Mouse (Mus musculus): ENCODE measurements around the gene Crebzf. TPM values are rescaled to one million over a fixed set of nuclear protein-coding genes. Genes with fewer than 3 reads are reported as not detected.

The Crebzf gene
- total RNA-seq (2015) (74.9 and 89.1 TPM in 2 replicates), total RNA-seq (2017) (47.2 and 52.6 TPM in 2 replicates)

- ATAC-seq (ENCODE audit: poor library complexity, severe bottlenecking): peak; percentile 86
Measured at GRCm38 (mm10) chr7:90442518-90443080, at the start of gene Crebzf. Crebzf (plus strand) TSS chr7:90442729.

DNA sequence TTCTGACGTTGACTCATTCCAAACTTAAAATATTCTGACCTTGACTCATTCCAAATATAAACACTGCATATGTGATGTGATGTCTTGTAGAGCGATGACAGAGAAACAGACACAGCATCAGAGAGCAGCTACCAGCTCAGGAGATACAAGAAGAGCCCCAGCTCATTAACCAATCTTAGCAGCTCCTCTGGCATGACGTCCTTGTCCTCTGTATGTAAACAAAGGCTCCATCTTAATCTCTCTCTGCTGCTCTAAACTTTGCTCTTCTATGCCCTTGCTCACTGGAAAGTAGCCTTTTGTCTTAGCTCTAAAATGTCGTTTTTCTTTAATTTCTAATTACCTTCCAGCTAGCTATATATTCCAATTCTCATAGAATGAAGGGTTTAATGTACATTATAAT lies 47.5 kb upstream of the Crebzf start:
- no peak for ATAC-seq (ENCODE audit: poor library complexity, severe bottlenecking)

GRCm38 (mm10) chr7:90395928-90396327 lies 46.6 kb upstream of the Crebzf start:
- no peak for ATAC-seq (ENCODE audit: poor library complexity, severe bottlenecking)

DNA sequence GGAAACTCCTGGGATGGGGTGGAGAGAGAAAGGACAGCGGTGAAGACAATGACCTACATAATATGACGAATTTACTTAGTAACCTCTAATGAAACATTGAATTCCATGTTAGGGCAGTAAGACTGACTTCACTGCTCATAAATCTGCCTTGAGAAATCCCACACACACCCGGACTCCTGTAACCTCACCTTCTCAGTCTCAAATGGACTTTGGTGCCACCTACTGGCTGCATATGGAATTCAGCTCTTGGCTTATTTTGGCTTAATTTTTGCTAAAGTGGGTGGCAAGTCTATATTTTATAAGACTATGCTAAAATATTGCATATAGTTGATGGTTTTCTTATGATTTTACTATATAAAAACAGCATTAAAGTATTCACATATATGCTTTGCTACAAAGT lies 32.6 kb upstream of the Crebzf start:
- ATAC-seq (ENCODE audit: poor library complexity, severe bottlenecking): peak; percentile 79

GRCm38 (mm10) chr7:90426020-90427001 lies 16.2 kb upstream of the Crebzf start, which contains the start of gene Ccdc89:
Ccdc89 (plus strand) TSS chr7:90426577.
- ATAC-seq (ENCODE audit: poor library complexity, severe bottlenecking): peak; percentile 96

DNA sequence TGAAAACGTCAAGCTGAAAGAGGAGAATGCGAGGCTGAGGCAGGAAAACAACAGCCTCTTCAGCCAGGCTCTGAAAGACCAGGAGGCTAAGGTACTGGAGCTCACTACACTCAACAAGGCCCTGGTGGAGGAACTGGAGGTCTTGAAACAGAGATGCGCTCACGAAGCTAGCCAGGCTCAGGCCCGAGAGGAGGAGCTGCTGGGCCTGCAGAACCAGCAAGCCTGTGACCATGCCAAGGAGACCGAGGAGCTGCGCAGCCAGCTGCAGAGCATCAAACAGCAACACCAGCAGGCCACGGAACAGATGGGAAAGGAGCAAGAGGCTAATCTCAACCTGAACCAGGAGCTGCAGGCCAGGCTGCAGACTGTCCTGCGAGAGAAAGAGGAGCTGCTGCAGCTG lies 15.5 kb upstream of the Crebzf start:
- ATAC-seq (ENCODE audit: poor library complexity, severe bottlenecking): no peak

- no peak for ATAC-seq (ENCODE audit: poor library complexity, severe bottlenecking)
Measured at GRCm38 (mm10) chr7:90432221-90432620, 10.3 kb upstream of the Crebzf start.

- no peak for ATAC-seq (ENCODE audit: poor library complexity, severe bottlenecking)
Measured at GRCm38 (mm10) chr7:90440044-90440443, 2.5 kb upstream of the Crebzf start.

- peak; percentile 4; the same call in 1 of the 2 replicates for ATAC-seq (ENCODE audit: poor library complexity, severe bottlenecking)
Measured at GRCm38 (mm10) chr7:90442070-90442469, 459 bp upstream of the Crebzf start.

- ATAC-seq (ENCODE audit: poor library complexity, severe bottlenecking): peak; percentile 71
Measured at GRCm38 (mm10) chr7:90443101-90444091, 867 bp downstream of the Crebzf start.

- no peak for ATAC-seq (ENCODE audit: poor library complexity, severe bottlenecking)
Measured at GRCm38 (mm10) chr7:90444206-90444605, 1.7 kb downstream of the Crebzf start.

GRCm38 (mm10) chr7:90456149-90456844 lies 13.8 kb downstream of the Crebzf start:
- ATAC-seq (ENCODE audit: poor library complexity, severe bottlenecking): no peak

GRCm38 (mm10) chr7:90456845-90457468 lies 14.4 kb downstream of the Crebzf start, which contains the start of gene Tmem126a:
Tmem126a (minus strand) TSS chr7:90457229.
- ATAC-seq (ENCODE audit: poor library complexity, severe bottlenecking): peak; percentile 90

DNA sequence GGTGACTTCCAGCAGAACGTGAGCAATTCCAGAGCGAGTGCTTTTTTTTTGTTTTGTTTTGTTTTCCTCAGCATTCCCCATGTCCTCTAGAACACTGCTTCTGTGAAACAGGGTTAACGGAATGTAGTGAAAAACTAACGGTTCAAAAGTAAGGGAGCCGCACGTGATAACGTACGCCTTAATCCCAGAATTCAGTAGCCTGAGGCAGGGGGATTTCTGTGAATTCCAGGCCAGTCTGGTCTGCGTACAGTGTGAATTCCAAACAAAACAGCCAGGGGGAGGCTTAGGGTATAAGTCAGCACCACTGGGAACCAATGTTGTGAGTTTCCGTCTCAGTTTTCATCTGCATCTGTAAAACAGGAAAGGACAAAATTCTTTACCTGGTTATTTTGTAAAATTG lies 15.0 kb downstream of the Crebzf start:
- ATAC-seq (ENCODE audit: poor library complexity, severe bottlenecking): peak; percentile 17

DNA sequence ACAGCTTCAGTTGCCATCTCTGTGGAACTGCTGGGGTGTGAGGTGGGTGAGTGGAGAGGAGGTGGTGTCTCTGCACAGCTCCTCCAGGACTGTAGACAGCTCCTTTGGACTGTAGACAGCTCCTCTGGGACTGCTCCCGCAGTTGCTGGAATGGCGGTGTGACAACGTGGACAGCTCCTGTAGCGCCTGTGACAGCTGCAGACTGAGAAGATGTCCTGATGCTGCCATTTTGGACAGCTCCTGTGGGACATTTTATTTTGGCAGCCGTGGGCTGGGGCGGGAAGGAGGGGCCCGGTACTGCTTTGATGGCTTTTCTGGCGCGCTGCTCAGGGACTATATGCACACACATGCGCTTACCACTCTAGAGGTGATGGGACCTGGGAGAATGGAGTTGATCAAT lies 17.8 kb downstream of the Crebzf start:
- no peak for ATAC-seq (ENCODE audit: poor library complexity, severe bottlenecking)

GRCm38 (mm10) chr7:90460930-90461329 lies 18.4 kb downstream of the Crebzf start:
- peak; percentile 75 for ATAC-seq (ENCODE audit: poor library complexity, severe bottlenecking)

- no peak for ATAC-seq (ENCODE audit: poor library complexity, severe bottlenecking)
Measured at GRCm38 (mm10) chr7:90461441-90461840, 18.9 kb downstream of the Crebzf start.

DNA sequence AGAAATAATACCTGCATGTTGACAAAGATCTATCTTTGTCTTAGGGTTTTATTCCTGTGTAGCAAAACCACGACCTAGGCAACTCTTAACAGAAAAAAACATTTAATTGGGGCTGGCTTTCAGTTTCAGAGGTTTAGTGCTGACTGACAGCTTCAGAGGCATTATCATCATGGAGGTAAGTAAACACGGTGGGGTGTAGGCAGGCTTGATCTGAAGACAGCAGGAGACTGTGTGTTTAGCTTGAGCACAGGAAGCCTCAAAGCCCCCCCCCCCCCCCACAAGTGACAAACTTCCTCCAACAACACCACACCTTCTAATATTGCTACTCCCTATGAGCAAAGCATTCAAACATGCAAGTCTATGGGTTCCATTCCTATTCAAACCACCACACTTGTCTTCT lies 31.0 kb downstream of the Crebzf start:
- ATAC-seq (ENCODE audit: poor library complexity, severe bottlenecking): no peak

DNA sequence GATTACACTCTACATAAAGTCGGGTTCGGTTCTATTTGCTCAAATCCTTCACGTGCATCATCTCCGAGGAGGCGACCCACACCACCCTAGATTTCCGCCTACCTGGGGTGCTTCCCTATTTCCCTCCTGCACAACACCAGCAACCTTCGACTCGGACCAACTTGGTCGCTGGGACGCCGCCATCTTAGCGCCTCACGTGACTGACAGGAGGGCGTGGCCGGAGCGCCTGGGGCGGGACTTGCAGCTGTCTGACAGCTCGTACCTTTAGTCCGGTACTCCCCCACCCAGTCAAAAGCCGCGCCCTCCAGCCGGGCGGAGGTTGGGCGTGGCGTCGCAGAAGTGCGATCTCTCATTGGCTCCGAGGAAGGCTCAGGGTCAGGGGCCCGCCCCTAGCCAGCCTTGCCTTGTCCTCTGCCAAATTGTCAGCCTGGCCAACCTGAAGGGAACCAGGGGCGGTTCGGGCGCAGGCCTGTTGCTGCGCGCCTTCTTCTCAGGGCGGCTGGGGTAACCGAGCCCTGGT lies 33.3 kb downstream of the Crebzf start, which contains the start of gene Tmem126b:
Gene Tmem126b (minus strand): TSS at position 209 of the 520 bp plus-strand sequence.
- ATAC-seq (ENCODE audit: poor library complexity, severe bottlenecking): peak; percentile 91

Measured in megakaryocyte, adult 5-6 weeks (primary cell).